Mouse (Mus musculus): ENCODE data around the gene Arl5c.

Arl5c gene

DNA sequence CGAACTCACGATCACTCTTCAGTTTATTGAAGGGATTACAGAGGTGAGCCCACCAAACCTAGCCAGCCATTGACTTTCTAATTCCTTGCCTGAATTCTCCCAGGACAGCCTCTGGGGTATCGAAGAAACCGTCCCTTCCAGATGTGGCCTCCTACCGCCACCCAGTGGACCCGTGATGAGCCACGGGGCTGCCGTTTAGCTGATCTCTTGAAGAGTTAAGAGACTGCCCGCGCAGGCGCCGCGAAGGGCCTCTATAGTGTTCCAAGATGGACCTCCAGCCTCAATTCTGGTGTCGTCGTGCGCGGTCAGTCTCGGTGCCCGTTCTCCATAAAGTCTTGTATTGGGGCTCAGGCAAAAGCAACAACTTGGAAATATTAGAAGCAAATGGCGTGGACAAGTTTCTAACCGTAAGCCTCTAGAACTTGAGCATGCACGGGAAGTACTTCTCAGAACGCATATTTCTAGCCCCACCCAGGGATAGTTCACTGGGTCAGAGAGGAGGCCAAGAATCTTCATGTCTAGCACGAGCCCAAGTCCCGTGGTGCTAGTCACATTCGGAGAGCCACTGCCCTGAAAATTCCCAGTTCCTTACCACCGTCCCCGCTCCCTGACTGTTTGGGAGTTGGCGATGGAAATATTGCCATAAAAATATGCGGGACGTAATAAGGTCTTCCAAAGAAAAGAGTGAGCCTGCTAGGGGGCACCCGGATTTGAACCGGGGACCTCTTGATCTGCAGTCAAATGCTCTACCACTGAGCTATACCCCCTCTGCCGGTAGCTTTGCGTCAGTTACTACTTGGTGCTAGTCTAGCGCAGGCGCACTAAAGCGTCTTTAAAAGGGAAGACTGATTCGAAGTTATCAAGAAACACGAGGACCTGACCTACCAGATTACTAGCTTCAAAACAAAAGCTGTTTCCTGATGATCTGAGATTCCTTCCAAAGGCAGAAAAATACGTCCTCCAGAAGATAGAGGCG, 8.1 kb downstream of the Arl5c start:
- DNase-seq: peak; percentile 98

DNA sequence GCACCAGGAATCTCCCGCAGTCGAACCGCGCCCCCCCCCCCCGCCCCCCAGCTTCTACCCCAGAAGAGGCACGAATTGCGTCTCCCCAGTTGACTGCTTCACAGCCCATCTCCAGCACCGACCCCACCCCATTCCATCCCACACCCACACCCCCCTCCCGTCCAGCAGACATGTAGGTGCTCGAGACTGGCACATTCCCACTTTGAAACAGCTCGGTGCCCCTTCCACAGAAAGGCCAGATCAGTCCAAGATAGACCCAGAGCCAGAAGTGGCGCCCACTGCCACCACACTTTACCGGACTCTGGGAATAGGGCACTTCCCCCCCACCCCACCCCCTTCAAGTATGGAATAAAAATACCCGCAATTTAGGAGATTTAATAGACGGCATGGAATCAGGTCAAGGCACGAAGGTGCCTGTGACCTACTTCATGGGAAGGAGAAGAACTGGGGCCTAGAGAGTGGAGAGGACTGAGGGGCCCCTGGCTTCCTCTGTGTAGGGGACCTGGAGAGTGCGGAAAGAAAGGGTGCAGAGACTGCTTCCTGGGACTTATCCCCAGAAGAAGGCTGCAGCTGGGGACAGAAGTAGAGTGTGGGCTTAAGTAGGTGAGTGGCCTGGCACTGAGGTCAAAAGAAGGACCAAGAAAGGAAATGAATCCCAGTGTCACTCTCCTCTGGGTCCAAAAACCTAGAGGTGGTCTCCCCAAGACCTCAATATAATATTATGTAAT, 9.1 kb downstream of the Arl5c start:
- DNase-seq: no peak

DNA sequence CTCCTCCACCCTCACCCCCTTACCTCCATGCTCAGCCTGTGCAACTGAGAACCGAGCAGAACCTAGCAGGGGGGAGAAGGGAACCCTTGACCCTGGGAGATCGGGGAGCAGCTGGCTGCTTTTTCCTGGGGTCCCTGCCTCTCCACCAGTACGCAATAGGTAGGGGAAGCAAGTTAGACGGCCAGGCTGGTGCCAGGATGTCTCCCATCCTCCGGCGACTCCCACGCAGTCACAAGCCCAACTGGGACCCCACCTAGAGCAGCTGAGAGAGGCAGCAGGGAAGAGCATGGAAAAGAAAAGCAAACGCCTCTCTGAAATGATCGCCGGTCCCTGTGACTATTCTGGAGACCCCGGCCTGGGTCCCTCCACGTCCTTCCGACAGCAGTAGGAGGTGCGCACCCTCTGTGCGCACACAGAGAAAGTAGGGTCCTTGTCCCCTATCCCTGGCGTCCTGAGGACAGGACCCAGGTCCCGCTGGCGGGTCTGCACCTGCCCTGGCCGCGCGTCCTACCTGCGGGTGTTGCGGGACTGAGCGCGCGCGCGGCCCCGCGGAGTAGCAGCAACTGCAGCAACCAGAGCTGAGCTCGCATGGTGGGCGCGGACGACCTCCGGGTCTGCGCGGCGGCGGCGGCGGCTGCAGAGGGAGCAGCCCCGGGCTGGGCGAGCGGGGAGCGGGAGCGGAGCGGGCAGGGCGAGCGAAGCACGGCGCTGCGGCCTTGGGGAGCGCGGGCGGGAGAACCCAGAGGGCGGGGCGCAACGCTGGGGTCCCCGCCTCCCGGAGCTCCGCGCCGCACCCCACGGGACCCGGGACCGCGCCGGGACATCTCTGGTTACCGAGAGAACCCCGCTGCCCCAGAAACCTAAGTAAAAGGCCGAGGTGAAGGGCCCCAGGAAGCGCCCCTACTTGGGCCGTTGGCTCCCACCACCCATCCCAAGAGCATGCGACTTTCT, 10.0 kb downstream of the Arl5c start, which contains the start of gene Plxdc1:
Gene Plxdc1, minus strand, starts transcription at position 718 of the 951 bp plus-strand sequence.
- peak; percentile 47 for DNase-seq

- DNase-seq: no peak
Measured at GRCm38 (mm10) chr11:97983983-97984382, 12.0 kb downstream of the Arl5c start.

- DNase-seq: no peak
Measured at GRCm38 (mm10) chr11:97983506-97983905, 12.5 kb downstream of the Arl5c start.

- no peak for DNase-seq
Measured at GRCm38 (mm10) chr11:97982721-97983120, 13.3 kb downstream of the Arl5c start.

DNA sequence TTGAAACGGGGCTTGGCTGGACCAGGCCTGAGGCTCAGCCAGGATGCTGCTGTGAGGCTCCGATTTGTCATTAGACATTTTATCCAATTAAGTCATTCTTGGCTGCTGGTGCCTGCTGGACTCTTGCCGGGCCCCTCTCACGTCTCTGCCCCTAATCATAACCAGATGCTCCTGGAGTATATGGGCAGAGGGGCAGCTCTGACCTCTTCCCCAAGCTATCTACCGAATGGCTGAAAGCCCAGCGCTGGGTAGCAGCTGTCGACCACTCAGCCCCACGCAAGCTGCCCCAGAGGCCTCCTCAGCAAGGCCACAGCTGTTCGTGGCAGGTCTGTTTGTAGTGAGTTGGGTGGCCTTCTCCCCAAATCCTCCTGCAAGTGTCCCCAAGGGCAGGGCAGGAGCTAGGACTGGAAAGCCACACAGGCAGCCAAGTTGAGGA, 15.4 kb downstream of the Arl5c start:
- peak; percentile 56 for DNase-seq

DNA sequence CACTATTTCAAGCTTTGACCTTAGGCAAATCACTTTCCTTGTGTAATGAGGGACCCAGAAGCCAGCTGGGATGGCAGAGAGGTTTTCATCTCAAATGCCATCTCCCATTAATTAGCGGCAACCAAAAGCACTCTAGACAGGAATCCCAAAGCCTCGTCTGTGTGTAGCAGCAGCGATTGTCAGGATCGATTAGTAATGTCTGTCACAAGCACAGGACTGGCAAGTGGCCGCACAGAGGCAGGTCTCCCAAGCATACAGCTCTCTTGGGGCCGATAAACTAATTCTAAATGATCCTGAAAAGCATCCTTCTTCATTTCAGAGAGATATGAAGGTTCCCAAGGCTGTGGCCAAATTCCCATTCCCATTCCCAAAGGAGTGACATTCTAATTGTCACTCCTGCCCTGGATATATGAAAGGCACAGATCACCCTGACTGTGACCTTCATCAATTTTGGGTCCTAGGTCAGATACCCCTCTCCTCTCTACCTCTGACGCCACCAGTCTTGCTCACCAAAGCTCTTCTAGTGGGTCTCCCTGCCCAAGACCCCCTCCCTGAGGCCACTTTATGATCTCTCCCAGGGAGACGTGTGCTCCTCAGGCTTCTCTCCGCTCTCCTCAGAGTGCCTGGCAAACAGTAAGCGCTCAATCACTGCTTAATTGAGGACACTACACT, 16.0 kb downstream of the Arl5c start:
- DNase-seq: no peak

DNA sequence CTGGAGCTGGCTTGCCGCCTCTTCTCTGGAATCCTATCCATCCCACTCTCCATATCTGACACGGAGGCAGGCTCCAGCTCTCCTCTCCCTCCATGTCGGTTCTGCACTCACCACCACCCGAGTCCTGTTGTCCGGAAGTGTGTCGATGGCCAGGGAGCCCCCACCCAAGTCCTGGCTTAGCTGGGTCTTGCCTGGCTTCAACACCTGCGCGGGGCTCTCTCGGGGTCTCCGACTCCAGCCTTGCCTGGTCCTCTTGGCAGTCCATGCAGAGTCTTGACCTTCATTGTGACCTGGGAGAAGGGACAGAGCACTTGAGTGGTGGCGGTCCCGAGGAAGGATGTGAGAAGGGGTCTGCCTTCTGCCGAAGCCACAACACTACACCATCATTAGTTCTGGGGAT, 17.6 kb downstream of the Arl5c start:
- DNase-seq: no peak

DNA sequence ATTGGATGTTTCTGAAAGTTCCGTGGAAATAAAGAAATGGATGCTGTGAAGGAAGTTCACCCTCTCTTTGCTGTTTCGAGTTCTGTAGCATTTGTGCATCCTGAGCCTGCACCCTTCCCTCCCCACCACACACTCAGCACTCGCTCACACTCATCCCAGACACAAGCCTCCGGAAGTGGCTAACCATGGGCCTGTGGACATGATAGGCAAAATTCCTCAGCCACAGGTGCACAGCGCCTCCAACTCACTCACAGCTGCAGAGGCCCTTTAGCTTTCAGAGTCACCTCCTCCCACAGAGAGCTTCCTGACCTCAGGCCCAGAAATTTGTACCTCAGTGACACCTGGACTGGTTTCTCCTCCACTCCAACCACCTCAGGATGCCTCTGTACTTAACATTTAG, 18.2 kb downstream of the Arl5c start:
- DNase-seq: no peak

- no peak for DNase-seq
Measured at GRCm38 (mm10) chr11:97974746-97975145, 21.2 kb downstream of the Arl5c start.

DNA sequence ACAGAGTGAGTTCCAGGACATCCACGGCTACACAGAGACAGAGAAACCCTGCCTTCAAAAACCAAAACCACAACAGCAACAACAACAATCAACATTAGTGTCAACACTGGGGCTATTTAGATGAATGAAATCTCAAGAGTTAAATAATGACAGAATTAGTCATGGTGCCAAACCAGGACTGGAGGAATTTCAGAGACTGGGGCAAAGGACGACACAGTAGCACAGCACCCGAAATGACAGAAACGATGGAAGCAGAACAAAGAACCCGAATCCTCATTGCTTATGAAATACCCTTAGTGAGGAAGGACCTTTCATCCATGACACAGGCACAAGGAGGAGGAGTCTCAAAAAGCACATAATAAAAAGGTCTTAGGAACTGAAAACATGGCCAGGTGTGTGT, 21.8 kb downstream of the Arl5c start:
- DNase-seq: no peak

GRCm38 (mm10) chr11:97972434-97972833, 23.5 kb downstream of the Arl5c start:
- no peak for DNase-seq

- DNase-seq: no peak
Measured at GRCm38 (mm10) chr11:97971232-97971631, 24.7 kb downstream of the Arl5c start.

DNA sequence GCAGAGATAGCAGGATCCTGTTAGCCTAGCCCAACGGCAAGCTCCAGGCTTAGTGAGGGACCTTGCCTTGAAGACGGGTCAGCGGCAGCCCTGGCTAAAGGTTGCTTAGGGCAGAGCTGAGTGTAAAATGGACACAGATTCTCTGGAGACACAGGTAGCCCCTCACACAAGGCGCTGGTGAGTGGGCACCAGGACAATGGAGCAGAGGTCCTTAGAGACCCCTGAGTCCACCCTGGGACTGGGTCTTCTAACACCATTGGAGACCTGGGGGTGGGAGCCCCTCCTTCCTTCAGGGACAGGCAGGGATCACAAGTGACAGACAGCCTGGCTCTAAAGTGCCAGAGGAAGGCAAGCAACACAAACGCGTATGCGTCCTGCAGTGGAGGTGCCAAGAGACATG, 25.2 kb downstream of the Arl5c start:
- no peak for DNase-seq

DNA sequence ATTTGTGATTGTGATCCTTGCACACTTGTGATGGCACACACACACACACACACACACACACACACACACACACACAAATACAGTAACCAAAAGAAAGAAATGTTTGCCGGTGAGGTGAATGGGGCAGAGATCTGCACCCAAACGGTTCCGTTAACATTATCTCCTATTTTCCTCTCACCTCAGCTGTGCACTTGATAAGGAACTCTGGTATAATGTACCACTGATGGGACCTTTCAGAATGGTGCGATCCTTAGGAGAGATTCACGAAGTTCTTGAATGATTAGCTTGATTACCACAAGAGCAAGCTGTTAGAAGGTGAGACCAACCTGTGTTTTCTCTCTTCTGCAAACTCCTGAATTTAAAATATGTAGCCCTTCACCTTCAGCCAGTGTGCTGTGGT, 27.6 kb downstream of the Arl5c start:
- no peak for DNase-seq

DNA sequence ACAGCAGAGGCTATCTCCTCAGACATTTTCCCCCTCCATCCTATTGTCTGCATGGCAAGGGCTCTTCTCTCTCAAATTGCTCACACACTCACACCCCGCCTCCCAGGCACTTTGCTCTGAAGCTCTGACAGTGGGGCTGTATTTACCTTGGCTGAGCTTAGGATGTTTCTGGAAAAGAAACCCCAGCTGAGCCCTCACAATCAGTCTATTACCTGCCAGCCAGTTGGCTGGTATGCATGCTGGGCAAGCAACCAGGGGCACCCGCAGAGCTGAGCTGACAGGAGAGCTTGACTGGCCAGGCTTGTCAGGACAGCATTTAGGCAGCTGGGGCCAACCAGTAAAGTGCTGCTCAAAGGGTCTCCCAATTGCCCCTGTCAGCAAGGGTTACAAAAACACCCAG, 28.9 kb downstream of the Arl5c start:
- DNase-seq: no peak

- no peak for DNase-seq
Measured at GRCm38 (mm10) chr11:97960907-97961306, 35.1 kb downstream of the Arl5c start.

DNA sequence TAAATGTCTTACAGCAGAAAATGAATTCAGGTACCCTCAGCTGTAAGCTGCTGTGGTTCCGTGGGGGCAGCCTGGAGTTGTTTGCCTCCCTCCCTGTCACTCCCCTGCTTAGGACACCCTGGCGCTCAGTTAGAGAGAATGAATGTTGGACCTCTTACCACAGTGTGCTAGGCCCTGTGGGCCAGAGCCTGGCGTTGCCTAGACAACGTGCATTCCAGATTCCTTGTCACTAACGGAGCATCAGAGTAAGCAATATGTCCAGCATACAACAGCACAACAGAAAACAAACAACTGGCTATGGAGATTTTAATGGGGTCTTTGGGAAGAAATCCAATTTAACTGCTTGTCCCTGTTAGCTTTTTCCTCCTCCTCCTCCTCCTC, 36.7 kb downstream of the Arl5c start:
- DNase-seq: no peak

- no peak for DNase-seq
Measured at GRCm38 (mm10) chr11:97958641-97959299, 37.2 kb downstream of the Arl5c start.

- peak; percentile 39 for DNase-seq
Measured at GRCm38 (mm10) chr11:97956905-97957560, 38.9 kb downstream of the Arl5c start.
